Mouse (Mus musculus): Measurements from ENCODE around the gene Rspry1.
A peak's percentile ranks its signal among the peaks of the same experiment; 100 is the strongest.

Rspry1 gene

GRCm38 (mm10) chr8:94601607-94602385, at the start of gene Rspry1, which contains the start of gene Fam192a:
Gene Rspry1, plus strand, starts transcription at chr8:94601937.
Gene Fam192a, minus strand, starts transcription at chr8:94601997.
- peak; percentile 98 for DNase-seq (ENCODE audit: low spot score)

- no peak for DNase-seq (ENCODE audit: low spot score)
These were observed 49.0 kb upstream of the Rspry1 start for GRCm38 (mm10) chr8:94552696-94553095.

GRCm38 (mm10) chr8:94557281-94557680, 44.5 kb upstream of the Rspry1 start:
- no peak for DNase-seq (ENCODE audit: low spot score)

GRCm38 (mm10) chr8:94561256-94561655, 40.5 kb upstream of the Rspry1 start:
- DNase-seq (ENCODE audit: low spot score): no peak

GRCm38 (mm10) chr8:94564421-94564820, 37.3 kb upstream of the Rspry1 start:
- DNase-seq (ENCODE audit: low spot score): no peak

- DNase-seq (ENCODE audit: low spot score): no peak
These were observed 35.7 kb upstream of the Rspry1 start for GRCm38 (mm10) chr8:94566033-94566432.

- no peak for DNase-seq (ENCODE audit: low spot score)
These were observed 35.1 kb upstream of the Rspry1 start for GRCm38 (mm10) chr8:94566446-94567158.

- DNase-seq (ENCODE audit: low spot score): no peak
These were observed 34.4 kb upstream of the Rspry1 start for GRCm38 (mm10) chr8:94567159-94567849.

GRCm38 (mm10) chr8:94568098-94568497, 33.6 kb upstream of the Rspry1 start:
- DNase-seq (ENCODE audit: low spot score): no peak

- no peak for DNase-seq (ENCODE audit: low spot score)
These were observed 32.3 kb upstream of the Rspry1 start for GRCm38 (mm10) chr8:94569419-94569818.

GRCm38 (mm10) chr8:94571896-94572295, 29.8 kb upstream of the Rspry1 start:
- no peak for DNase-seq (ENCODE audit: low spot score)

- DNase-seq (ENCODE audit: low spot score): no peak
These were observed 27.4 kb upstream of the Rspry1 start for GRCm38 (mm10) chr8:94574159-94574907.

- DNase-seq (ENCODE audit: low spot score): no peak
These were observed 26.6 kb upstream of the Rspry1 start for GRCm38 (mm10) chr8:94575148-94575547.

GRCm38 (mm10) chr8:94581820-94582483, 19.8 kb upstream of the Rspry1 start:
- DNase-seq (ENCODE audit: low spot score): no peak

- no peak for DNase-seq (ENCODE audit: low spot score)
These were observed 19.2 kb upstream of the Rspry1 start for GRCm38 (mm10) chr8:94582569-94582968.

GRCm38 (mm10) chr8:94584238-94584817, 17.4 kb upstream of the Rspry1 start:
- no peak for DNase-seq (ENCODE audit: low spot score)

GRCm38 (mm10) chr8:94591691-94592090, 10.0 kb upstream of the Rspry1 start:
- DNase-seq (ENCODE audit: low spot score): no peak

- no peak for DNase-seq (ENCODE audit: low spot score)
These were observed 7.5 kb upstream of the Rspry1 start for GRCm38 (mm10) chr8:94594211-94594610.

- DNase-seq (ENCODE audit: low spot score): no peak
These were observed 1.3 kb upstream of the Rspry1 start for GRCm38 (mm10) chr8:94600478-94600877.

GRCm38 (mm10) chr8:94601034-94601606, 617 bp upstream of the Rspry1 start:
- peak; percentile 67 for DNase-seq (ENCODE audit: low spot score)
